In the genomic region with DNA sequence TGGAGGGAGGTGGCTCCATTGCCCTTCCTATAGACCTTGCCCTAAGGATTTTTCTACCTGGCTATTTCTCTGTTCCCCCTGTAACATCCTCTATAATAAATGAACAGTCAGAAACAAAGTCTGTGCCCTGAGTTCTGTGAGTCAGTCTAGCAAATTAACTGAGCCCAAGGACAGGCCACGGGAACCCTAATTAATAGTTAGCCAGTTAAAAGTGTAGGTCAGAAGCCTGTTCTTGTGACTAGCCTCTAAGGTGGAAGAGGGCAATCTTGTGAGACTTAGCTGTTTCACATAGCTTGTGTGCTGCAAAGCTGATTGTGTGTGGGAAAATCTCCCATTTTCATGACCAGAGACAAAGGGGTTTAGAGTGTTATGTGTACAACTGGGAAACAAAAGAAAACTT, we compare ENCODE assay signal across 25 mouse cellular contexts. TPM values are rescaled to one million over a fixed set of nuclear protein-coding genes. Genes with fewer than 3 reads are reported as not detected.
DNase-seq lines count a peak whose midpoint lies in the region; ATAC-seq and TF ChIP-seq lines count a peak whose summit lies in the region.
"Had no signal": no experiment of that assay in that cellular context is flagged by ENCODE, and none has a peak within 500 bp of the region (broad histone marks: within the 10 kb centered on the region; RNA-seq: fewer than 3 reads in every experiment).

No protein-coding gene starts in this region.

- peak; percentile 40 for DNase-seq in kidney, adult 11 months
- no peak for DNase-seq in kidney, postnatal 4 days
- peak; percentile 75 for DNase-seq in kidney, adult 2 months
- DNase-seq in kidney, adult 9 months = peak; percentile 73
- DNase-seq in kidney, postnatal 10 days = no peak
- DNase-seq in kidney, postnatal 14 days = peak; percentile 15
- DNase-seq in heart, postnatal 36 days = no peak
- DNase-seq: adrenal gland, adult 8-10 months; adrenal gland, postnatal 14 days; adrenal gland, postnatal 36 days; B cell, adult 2 months; cerebellum, adult 11-12 months; cerebellum, adult 2 months; cerebellum, adult 9-10 months; cerebellum, postnatal 10 days; cerebellum, postnatal 25 days had no signal

- no peaks in the 10 kb centered on the region for H3K36me3 ChIP-seq in kidney, adult 2 months (ENCODE audit: control insufficient read depth, insufficient read depth, low read length)
- peaks cover 4% of the 10 kb centered on the region; the same call in 1 of the 2 replicates for H3K36me3 ChIP-seq in kidney, embryonic 14.5 days (ENCODE audit: control insufficient read depth, insufficient read depth, low read length)

- H3K27me3 ChIP-seq in kidney, adult 2 months (replicated peaks; ENCODE audit: control insufficient read depth, insufficient read depth, low read length) = no peaks in the 10 kb centered on the region
- no peaks in the 10 kb centered on the region for H3K27me3 ChIP-seq in kidney, embryonic 14.5 days (ENCODE audit: control insufficient read depth, insufficient read depth, low read length)
- H3K27me3 ChIP-seq: CH12.LX; embryonic facial prominence, embryonic 12.5 days; forebrain, embryonic 13.5 days; Patski had no signal

- no peak overlapping the region for H3K4me3 ChIP-seq in kidney, adult 2 months (ENCODE audit: insufficient read depth, low read depth, low read length)
- no peak overlapping the region for H3K4me3 ChIP-seq in kidney, embryonic 14.5 days (ENCODE audit: low read length)
- H3K4me3 ChIP-seq: embryonic facial prominence, embryonic 10.5 days; embryonic facial prominence, embryonic 12.5 days; forebrain, embryonic 13.5 days had no signal

- TF ChIP-seq CTCF in kidney, adult 2 months (conservative IDR thresholded peaks at IDR 0.05; ENCODE audit: insufficient read depth, insufficient read length, low read depth, low read length) = no peak

- 55% methylated on average over 1 of the region's 1 CpGs for WGBS in kidney, adult 2 months
- 77% methylated on average over 1 of the region's 1 CpGs for WGBS in kidney, embryonic 14.5 days

- ATAC-seq in kidney, embryonic 14.5 days (ENCODE audit: low FRiP score, low TSS enrichment) = no peak
- ATAC-seq: activated CD4-positive, CD25-positive, alpha-beta regulatory T cell, adult 4 months; CD4-positive, CD25-positive, alpha-beta regulatory T cell, adult 4 months; forebrain, embryonic 13.5 days; Patski had no signal

- TF ChIP-seq POLR2A in kidney, adult 2 months (IDR thresholded peaks at IDR 0.05; ENCODE audit: low read depth, low read length) = no peak

- intact Hi-C loops in heart, postnatal 36 days (cut with DNase I) = no loop called here

- H3K4me1 ChIP-seq in kidney, adult 2 months (ENCODE audit: control insufficient read depth, insufficient read depth, low read length) = peaks cover 13% of the 10 kb centered on the region; the same call in 1 of the 2 replicates
- no peaks in the 10 kb centered on the region for H3K4me1 ChIP-seq in kidney, embryonic 14.5 days (ENCODE audit: control insufficient read depth, insufficient read depth, low read length)
- H3K4me1 ChIP-seq: embryonic facial prominence, embryonic 10.5 days; embryonic facial prominence, embryonic 12.5 days; forebrain, embryonic 13.5 days had no signal

- H3K4me2 ChIP-seq in kidney, embryonic 14.5 days (replicated peaks; ENCODE audit: low read depth, low read length) = no peak overlapping the region
- H3K4me2 ChIP-seq: embryonic facial prominence, embryonic 12.5 days; forebrain, embryonic 13.5 days had no signal

- no peaks in the 10 kb centered on the region for H3K9me3 ChIP-seq in kidney, embryonic 14.5 days (ENCODE audit: control insufficient read depth, low read length)
- H3K9me3 ChIP-seq: embryonic facial prominence, embryonic 10.5 days; forebrain, embryonic 13.5 days; G1E had no signal

- peak overlapping the region; percentile 94 for H3K27ac ChIP-seq in kidney, adult 2 months (ENCODE audit: insufficient read depth, low read depth, low read length)
- no peak overlapping the region for H3K27ac ChIP-seq in kidney, embryonic 14.5 days (ENCODE audit: low read depth, low read length)
- H3K27ac ChIP-seq: embryonic facial prominence, embryonic 10.5 days; embryonic facial prominence, embryonic 12.5 days; forebrain, embryonic 13.5 days had no signal

- no peak overlapping the region for H3K9ac ChIP-seq in kidney, embryonic 14.5 days (ENCODE audit: low read depth, low read length)
- H3K9ac ChIP-seq: embryonic facial prominence, embryonic 12.5 days; forebrain, embryonic 13.5 days had no signal

RNA-seq across cellular contexts. Expression of a gene that starts 30.8 kb away (rescaled TPM):
- 36.7 and 37.2 TPM in 2 replicates for polyA plus RNA-seq in kidney, adult 2 months (2012; rRNA removed)
- 9.9 and 16.9 TPM in 2 replicates for polyA plus RNA-seq in kidney, embryonic 14.5 days (2014; fragmentation: Nextera tagmentation; extraction: Ambion mirVana)
- total RNA-seq in heart, postnatal 36 days (2021) = 1 to 10 TPM; 6.5 to 6.9 TPM

RNA-seq across cellular contexts. Expression of a gene that starts 58.3 kb away (rescaled TPM):
- polyA plus RNA-seq in kidney, adult 2 months (2012; rRNA removed) = 0.30 and 0.33 TPM in 2 replicates
- 4.3 and 7.9 TPM in 2 replicates for polyA plus RNA-seq in kidney, embryonic 14.5 days (2014; fragmentation: Nextera tagmentation; extraction: Ambion mirVana)
- total RNA-seq in heart, postnatal 36 days (2021) = 1 to 10 TPM; 1.6 to 1.9 TPM
- polyA plus RNA-seq: CD4-positive, CD25-positive, alpha-beta regulatory T cell, adult 4 months had no signal

Comparison
In these comparisons a context has a peak if more than half of its experiments do, and no peak if none do; other contexts are left out.
1. DNase-seq: peak in kidney, adult 11 months (single experiment), kidney, adult 2 months (single experiment), kidney, adult 9 months (single experiment) and kidney, postnatal 14 days (single experiment); none in kidney, postnatal 4 days (0 of 2), kidney, postnatal 10 days (single experiment) and heart, postnatal 36 days (0 of 2).